Mouse (Mus musculus) C2C12 (cell line): ENCODE data around the gene Sf3b1.

Source experiments
- CEBPB ChIP-seq: IDR thresholded peaks from one replicate; pipeline ENCODE4 v1.6.1; 2011; ENCODE audit warnings: low read depth, mild to moderate bottlenecking, control low read depth, moderate library complexity
- CTCF ChIP-seq: IDR thresholded peaks from one replicate; pipeline ENCODE4 v1.5.1; 2011; ENCODE audit not compliant: control insufficient read depth, insufficient read depth, insufficient read length
- MAX ChIP-seq: IDR thresholded peaks from one replicate; pipeline ENCODE4 v1.6.1; 2011; ENCODE audit warnings: mild to moderate bottlenecking, control low read depth
- MYOD1 ChIP-seq: IDR thresholded peaks from one replicate; pipeline ENCODE4 v1.6.1; 2011; ENCODE audit warnings: low read depth; ENCODE audit not compliant: control insufficient read depth, insufficient read length
- MYOG ChIP-seq: IDR thresholded peaks from one replicate; pipeline ENCODE4 v1.6.1; 2011; ENCODE audit not compliant: control insufficient read depth, insufficient read length; ENCODE audit errors: extremely low read depth
- USF1 ChIP-seq: IDR thresholded peaks from one replicate; pipeline ENCODE4 v1.6.1; 2011; ENCODE audit warnings: low read depth, mild to moderate bottlenecking, control low read depth, moderate library complexity

GRCm38 (mm10) chr1:55076395-55076743 lies 49.1 kb upstream of the Sf3b1 start:
- no peak for TF ChIP-seq CTCF
- no peak for TF ChIP-seq MAX
- no peak for TF ChIP-seq USF1
- no peak for TF ChIP-seq MYOG
- no peak for TF ChIP-seq MYOD1
- no peak for TF ChIP-seq CEBPB
